Mouse (Mus musculus): ENCODE results near the gene Radil. TPM values are rescaled to one million over a fixed set of nuclear protein-coding genes. Genes with fewer than 3 reads are reported as not detected.
A peak's percentile ranks its signal among the peaks of the same experiment; 100 is the strongest.

The Radil gene
- total RNA-seq, 2 experiments from 2014 or later, result not detected

DNA sequence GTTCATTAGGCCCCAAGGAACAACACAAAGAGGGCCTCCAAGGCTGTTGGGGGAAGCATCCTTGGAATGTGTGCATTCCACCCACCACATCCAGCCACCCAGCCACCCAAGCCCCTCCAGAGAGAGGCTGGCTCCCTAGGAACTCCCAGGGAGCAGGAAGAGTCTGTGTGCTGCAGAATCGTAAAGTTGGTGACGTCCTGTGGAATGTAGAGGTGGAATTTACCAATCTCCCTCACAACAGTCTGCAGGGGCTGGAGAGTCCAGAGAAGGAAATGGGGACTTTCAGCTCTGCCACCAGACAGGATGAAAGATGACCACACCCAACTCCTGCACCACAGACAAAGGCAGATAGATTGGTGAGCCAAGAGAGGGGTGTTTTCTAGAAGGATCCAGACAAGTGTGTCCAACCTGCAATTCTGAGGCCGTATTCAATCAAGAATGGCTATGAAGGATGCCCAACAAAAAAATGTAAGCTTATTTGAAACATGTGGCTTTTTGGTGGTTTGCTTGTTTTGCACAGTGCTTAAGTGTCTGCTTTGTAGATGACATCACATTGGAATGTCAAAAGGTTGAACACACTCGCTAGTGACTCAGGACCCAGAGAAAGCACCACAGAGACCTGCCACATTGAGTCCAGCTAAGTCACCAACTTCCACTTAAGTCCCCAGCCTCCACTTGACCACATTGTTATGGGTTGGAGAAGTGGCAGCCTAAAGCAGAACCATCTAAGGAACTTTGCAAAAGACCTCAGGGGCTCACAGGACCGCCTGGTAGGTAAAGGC lies 5.7 kb downstream of the Radil start:
- ATAC-seq (replicated peaks; ENCODE audit: poor library complexity), result 0 out of 2 replicates have a peak, but pooled peaks have one; percentile 14

DNA sequence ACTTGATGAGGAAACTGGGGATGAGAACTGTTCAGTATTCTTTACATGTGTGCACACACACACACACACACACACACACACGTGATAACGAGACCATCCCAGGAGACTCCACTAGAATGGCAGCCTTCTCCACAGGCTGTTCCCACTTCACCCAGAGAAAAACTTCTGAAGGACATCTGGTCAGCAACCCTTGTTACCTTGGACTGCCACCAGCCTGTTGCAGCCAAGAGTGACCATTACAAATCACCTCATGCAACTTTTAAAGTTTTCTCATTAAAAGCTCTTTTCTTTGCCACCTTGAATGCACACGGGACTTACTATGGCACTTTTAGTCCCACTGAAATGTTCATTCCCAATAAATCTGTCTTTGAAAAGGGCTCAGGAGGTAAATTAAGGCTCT lies 13.6 kb downstream of the Radil start:
- no peak for ATAC-seq (replicated peaks; ENCODE audit: poor library complexity)

DNA sequence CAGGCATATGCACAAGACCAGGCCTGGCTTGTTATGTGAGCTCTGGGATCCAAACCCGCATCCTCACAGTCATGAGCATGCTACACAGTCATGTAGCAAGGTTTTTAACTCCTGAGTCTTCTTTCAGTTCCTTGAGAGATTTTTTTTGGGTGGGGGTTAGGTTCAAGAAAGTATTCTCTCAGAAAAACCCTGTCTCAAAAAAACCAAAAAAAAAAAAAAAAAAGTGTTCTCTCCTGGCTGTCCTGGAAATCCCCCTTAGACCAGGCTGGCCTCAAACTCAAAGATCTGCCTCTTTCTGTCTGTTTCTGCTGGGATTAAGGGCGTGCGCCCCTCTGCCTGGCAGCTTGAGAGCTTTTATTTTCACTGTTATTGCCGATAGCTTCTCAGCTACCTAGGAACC lies 15.5 kb downstream of the Radil start:
- no peak for ATAC-seq (replicated peaks; ENCODE audit: poor library complexity)

- no peak for ATAC-seq (replicated peaks; ENCODE audit: poor library complexity)
Measured at GRCm38 (mm10) chr5:142529915-142530314, 21.0 kb downstream of the Radil start, which contains the start of gene Papolb. Papolb (minus strand) TSS chr5:142530076.

GRCm38 (mm10) chr5:142524711-142525464 lies 26.0 kb downstream of the Radil start:
- no peak for ATAC-seq (replicated peaks; ENCODE audit: poor library complexity)

- no peak for ATAC-seq (replicated peaks; ENCODE audit: poor library complexity)
Measured at GRCm38 (mm10) chr5:142521195-142521866, 29.6 kb downstream of the Radil start.

- ATAC-seq (replicated peaks; ENCODE audit: poor library complexity), result no peak
Measured at GRCm38 (mm10) chr5:142520360-142520759, 30.5 kb downstream of the Radil start.

- ATAC-seq (replicated peaks; ENCODE audit: poor library complexity), result no peak
Measured at GRCm38 (mm10) chr5:142518973-142519372, 31.9 kb downstream of the Radil start.

- no peak for ATAC-seq (replicated peaks; ENCODE audit: poor library complexity)
Measured at GRCm38 (mm10) chr5:142512112-142512511, 38.8 kb downstream of the Radil start.

GRCm38 (mm10) chr5:142510061-142510414 lies 40.9 kb downstream of the Radil start:
- ATAC-seq (replicated peaks; ENCODE audit: poor library complexity), result no peak

- ATAC-seq (replicated peaks; ENCODE audit: poor library complexity), result no peak
Measured at GRCm38 (mm10) chr5:142509141-142510060, 41.5 kb downstream of the Radil start.

GRCm38 (mm10) chr5:142505695-142506423 lies 45.0 kb downstream of the Radil start:
- ATAC-seq (replicated peaks; ENCODE audit: poor library complexity), result no peak; the same call in 1 of the 2 replicates

DNA sequence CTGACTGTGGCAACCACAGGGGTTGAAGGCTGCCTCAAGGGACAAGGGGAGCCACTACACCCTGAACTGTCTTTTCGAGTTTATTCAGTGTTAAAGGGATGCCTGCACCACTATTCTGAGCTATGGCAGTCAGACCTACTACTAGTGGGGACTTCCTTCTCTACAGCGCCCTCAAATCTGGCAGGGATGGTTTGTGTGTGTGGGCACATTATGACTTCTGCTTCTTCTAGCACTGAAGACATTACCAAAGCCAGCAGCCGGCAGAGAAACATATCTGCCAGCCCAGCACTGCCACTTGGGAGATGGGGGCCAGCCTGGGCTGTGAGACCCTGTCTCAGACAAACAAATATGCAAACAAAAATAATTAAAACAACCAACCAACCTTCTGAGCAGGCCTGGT lies 46.7 kb downstream of the Radil start:
- ATAC-seq (replicated peaks; ENCODE audit: poor library complexity), result no peak

DNA sequence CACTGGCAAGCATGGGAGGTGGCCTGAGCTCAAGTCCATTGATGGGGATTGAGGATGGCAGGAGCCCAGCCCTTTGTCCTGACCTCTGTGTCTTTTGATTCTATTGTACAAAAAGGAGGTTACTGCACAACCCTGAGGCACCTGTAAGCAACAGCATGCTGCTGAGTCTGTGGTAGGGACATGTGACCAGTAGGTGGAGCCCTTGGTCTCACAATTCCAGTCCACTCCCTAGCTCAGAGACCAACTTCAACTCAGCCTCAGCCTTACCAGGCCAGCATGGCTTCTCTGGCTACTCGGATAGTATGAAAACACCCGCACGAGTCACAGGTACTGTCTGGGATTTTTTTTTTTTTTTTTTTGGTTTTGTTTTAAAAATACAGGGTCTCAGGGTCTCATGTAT lies 48.5 kb downstream of the Radil start:
- peak; percentile 84 for ATAC-seq (replicated peaks; ENCODE audit: poor library complexity)

GRCm38 (mm10) chr5:142500918-142501317 lies 50.0 kb downstream of the Radil start:
- ATAC-seq (replicated peaks; ENCODE audit: poor library complexity), result no peak

DNA sequence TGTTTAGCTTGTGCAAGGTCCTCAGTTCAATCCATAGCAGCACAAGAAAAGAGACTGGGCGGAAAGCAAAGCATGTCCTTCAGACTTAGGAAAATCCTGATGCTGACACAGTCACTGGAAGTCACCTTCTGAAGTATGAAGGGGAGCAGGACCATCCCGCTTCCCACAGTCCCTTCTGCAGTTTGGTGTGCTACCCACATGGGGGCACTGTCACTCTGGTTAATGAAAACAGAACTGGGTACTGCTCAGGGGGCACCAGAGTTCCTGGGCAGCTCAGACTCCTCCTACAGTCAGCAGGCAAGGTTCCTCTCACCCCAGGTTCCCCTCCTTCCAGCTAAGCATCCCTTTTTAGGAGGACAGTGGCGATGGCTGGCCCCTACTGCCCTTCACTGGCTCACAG lies 51.9 kb downstream of the Radil start:
- ATAC-seq (replicated peaks; ENCODE audit: poor library complexity), result peak; percentile 72

- ATAC-seq (replicated peaks; ENCODE audit: poor library complexity), result no peak
Measured at GRCm38 (mm10) chr5:142495321-142496096, 55.4 kb downstream of the Radil start.

DNA sequence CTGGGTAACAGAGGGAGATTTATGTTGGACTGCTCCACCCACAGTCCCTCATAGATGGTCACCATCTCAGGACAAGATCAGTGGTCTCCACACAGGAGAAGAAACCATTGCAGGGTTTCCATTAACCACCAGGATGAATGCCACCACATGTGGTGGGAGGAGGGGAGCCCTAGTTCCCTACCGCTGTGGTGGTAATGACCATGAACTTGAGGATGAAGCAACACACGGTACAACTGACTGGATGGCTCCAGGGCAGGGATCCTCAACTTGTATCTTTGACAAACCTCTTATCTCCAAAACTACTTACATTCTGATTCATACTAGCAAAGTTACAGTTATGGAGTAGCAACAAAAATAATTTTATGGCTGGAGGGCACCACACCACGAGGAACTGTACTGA lies 57.6 kb downstream of the Radil start:
- peak; percentile 64 for ATAC-seq (replicated peaks; ENCODE audit: poor library complexity)

All from megakaryocyte progenitor cell, adult 5-6 weeks (primary cell).